Mouse (Mus musculus) liver, postnatal 0 days (tissue): ENCODE measurements around the gene Rab40b. TPM values are rescaled to one million over a fixed set of nuclear protein-coding genes. Genes with fewer than 3 reads are reported as not detected.

Source experiments
- ATAC-seq: fragments of 200-750 bp; cut with Nextera tagmentation; 2 replicates; pipeline ENCODE4 v1.8.0; 2017; ENCODE audit warnings: mild to moderate bottlenecking, moderate library complexity
- DNase-seq: peaks from one replicate; pipeline ENCODE4 v3.0.0-alpha.2; 2016
- H3K27ac ChIP-seq: fragments of 300-500 bp; sonication (generic); 2 replicates; pipeline ENCODE4 v1.5.1; 2014; ENCODE audit warnings: antibody characterized with exemption, moderate library complexity, mild to moderate bottlenecking, low read depth
- H3K27me3 ChIP-seq: fragments of 300-500 bp; sonication (generic); 2 replicates; pipeline ENCODE4 v1.6.1; 2014; ENCODE audit warnings: low read length, control low read depth, mixed read lengths; ENCODE audit not compliant: insufficient read depth
- H3K36me3 ChIP-seq: fragments of 300-500 bp; sonication (generic); replicated peaks from 2 replicates; pipeline ENCODE4 v1.6.1; 2014; ENCODE audit warnings: mild to moderate bottlenecking, control low read depth, low read length, moderate library complexity, mixed read lengths; ENCODE audit not compliant: insufficient read depth
- H3K4me1 ChIP-seq: fragments of 300-500 bp; sonication (generic); 2 replicates; pipeline ENCODE4 v1.6.1; 2014; ENCODE audit warnings: antibody characterized with exemption, mild to moderate bottlenecking, control low read depth; ENCODE audit not compliant: insufficient read depth
- H3K4me2 ChIP-seq: fragments of 300-500 bp; sonication (generic); 2 replicates; pipeline ENCODE4 v1.6.1; 2014; ENCODE audit warnings: low read depth, mild to moderate bottlenecking, low read length, moderate library complexity, mixed read lengths
- H3K4me3 ChIP-seq: fragments of 300-500 bp; sonication (generic); 2 replicates; pipeline ENCODE4 v1.5.1; 2014; ENCODE audit warnings: low read depth, low read length
- H3K9ac ChIP-seq: fragments of 300-500 bp; sonication (generic); replicated peaks from 2 replicates; pipeline ENCODE4 v1.6.1; 2014; ENCODE audit warnings: mild to moderate bottlenecking, moderate library complexity
- H3K9me3 ChIP-seq: fragments of 300-500 bp; sonication (generic); 2 replicates; pipeline ENCODE4 v1.6.1; 2016; ENCODE audit warnings: mild to moderate bottlenecking, control low read depth, low read length, mixed read lengths
- CTCF ChIP-seq: sonication (generic); IDR thresholded peaks from 2 replicates; pipeline ENCODE4 v1.5.1; 2016; ENCODE audit warnings: antibody characterized with exemption, low read depth
- EP300 ChIP-seq: IDR thresholded peaks from 2 replicates; pipeline ENCODE4 v1.6.1; 2016; ENCODE audit warnings: antibody characterized with exemption, low read depth, mild to moderate bottlenecking
- WGBS: fragments of 180-500 bp; shearing (Covaris S2); extraction: QIAGEN DNeasy Blood & Tissue Kit; methylation state at CpG from one replicate; pipeline ENCODE4 v1.1.7; 2014; ENCODE audit not compliant: insufficient replicate concordance; 5-methylcytosine and 5-hydroxymethylcytosine counted together
- polyA plus RNA-seq: library from polyadenylated mRNA; unstranded; fragments of >200 nt; fragmentation: Nextera tagmentation; extraction: Ambion mirVana; gene quantifications from 2 replicates; pipeline ENCODE4 v1.2.1, GENCODE M21; 2015

Rab40b gene
- polyA plus RNA-seq, 1 experiment from 2014 or later: 0.58 TPM

- WGBS: 2% methylated on average over 28 of the region's 28 CpGs
- Histone ChIP-seq H3K4me1 (peaks cover 11% of the 10 kb centered on the region), H3K36me3 (peaks cover 9% of the 10 kb centered on the region)
Measured at GRCm38 (mm10) chr11:121420830-121421552, 32.9 kb upstream of the Rab40b start, which contains the start of gene Fn3krp. Fn3krp (plus strand) TSS chr11:121421401.

GRCm38 (mm10) chr11:121420379-121420778, 32.3 kb upstream of the Rab40b start:
- Histone ChIP-seq H3K4me2 (peak overlapping the region; percentile 88), H3K9ac (no peak overlapping the region), H3K27ac (peak overlapping the region; percentile 53; the same call in 1 of the 2 replicates), H3K4me1 (peaks cover 11% of the 10 kb centered on the region), H3K27me3 (no peaks in the 10 kb centered on the region), H3K9me3 (no peaks in the 10 kb centered on the region), H3K36me3 (peaks cover 8% of the 10 kb centered on the region; the same call in 1 of the 2 replicates), H3K4me3 (peak overlapping the region; percentile 89; the same call in 1 of the 2 replicates)
- TF ChIP-seq CTCF (no peak), EP300 (no peak)
- no peak for ATAC-seq
- DNase-seq: no peak
- WGBS: 53% methylated on average over 5 of the region's 5 CpGs

More at GRCm38 (mm10) chr11:121420830-121421552, 32.9 kb upstream of the Rab40b start, which contains the start of gene Fn3krp:
- Histone ChIP-seq H3K9me3 (no peaks in the 10 kb centered on the region), H3K4me3 (peak within 1 kb of the TSS; percentile 89), H3K27ac (peak within 1 kb of the TSS; percentile 71), H3K27me3 (no peaks in the 10 kb centered on the region), H3K9ac (peak within 1 kb of the TSS; percentile 86), H3K4me2 (peak within 1 kb of the TSS; percentile 88)
- DNase-seq (peak; percentile 100), ATAC-seq (peak; percentile 100)
- peak; percentile 23 for TF ChIP-seq CTCF
- no peak for TF ChIP-seq EP300

GRCm38 (mm10) chr11:121418932-121419331, 30.9 kb upstream of the Rab40b start:
- Histone ChIP-seq H3K36me3 (no peaks in the 10 kb centered on the region), H3K27ac (no peak overlapping the region), H3K4me1 (peaks cover 11% of the 10 kb centered on the region), H3K4me2 (no peak overlapping the region), H3K27me3 (no peaks in the 10 kb centered on the region), H3K9me3 (no peaks in the 10 kb centered on the region), H3K9ac (no peak overlapping the region), H3K4me3 (no peak overlapping the region)
- ATAC-seq (no peak), DNase-seq (no peak)
- TF ChIP-seq EP300 (no peak), CTCF (no peak)
- WGBS: 79% methylated on average over 2 of the region's 2 CpGs

- ATAC-seq: no peak
- 83% methylated on average over 5 of the region's 5 CpGs for WGBS
- no peak overlapping the region for H3K4me2 ChIP-seq
- no peak for DNase-seq
- no peaks in the 10 kb centered on the region for H3K36me3 ChIP-seq
- H3K27ac ChIP-seq: no peak overlapping the region
- TF ChIP-seq CTCF (no peak), EP300 (no peak)
- H3K9ac ChIP-seq: no peak overlapping the region
- no peaks in the 10 kb centered on the region for H3K27me3 ChIP-seq
- H3K4me3 ChIP-seq: no peak overlapping the region
- H3K4me1 ChIP-seq: peaks cover 11% of the 10 kb centered on the region
- no peaks in the 10 kb centered on the region for H3K9me3 ChIP-seq
Measured at GRCm38 (mm10) chr11:121417971-121418370, 29.9 kb upstream of the Rab40b start.

- H3K9me3 ChIP-seq: no peaks in the 10 kb centered on the region
- ATAC-seq (no peak), DNase-seq (no peak)
- H3K9ac ChIP-seq: no peak overlapping the region
- H3K36me3 ChIP-seq: no peaks in the 10 kb centered on the region
- 64% methylated on average over 5 of the region's 5 CpGs for WGBS
- 0 out of 2 replicates have a peak, but pooled peaks cover 3% of the 10 kb centered on the region for H3K27me3 ChIP-seq
- H3K4me3 ChIP-seq: no peak overlapping the region
- no peak overlapping the region for H3K27ac ChIP-seq
- peaks cover under 1% of the 10 kb centered on the region; the same call in 1 of the 2 replicates for H3K4me1 ChIP-seq
- H3K4me2 ChIP-seq: no peak overlapping the region
- no peak for TF ChIP-seq CTCF
- TF ChIP-seq EP300: no peak
Measured at GRCm38 (mm10) chr11:121415351-121415750, 27.3 kb upstream of the Rab40b start.

GRCm38 (mm10) chr11:121414762-121415161, 26.7 kb upstream of the Rab40b start:
- 80% methylated on average over 5 of the region's 5 CpGs for WGBS
- H3K9me3 ChIP-seq: no peaks in the 10 kb centered on the region
- DNase-seq (no peak), ATAC-seq (no peak)
- no peak overlapping the region for H3K9ac ChIP-seq
- H3K27me3 ChIP-seq: 0 out of 2 replicates have a peak, but pooled peaks cover 3% of the 10 kb centered on the region
- no peaks in the 10 kb centered on the region for H3K36me3 ChIP-seq
- no peak overlapping the region for H3K27ac ChIP-seq
- no peak overlapping the region for H3K4me3 ChIP-seq
- no peak overlapping the region for H3K4me2 ChIP-seq
- no peaks in the 10 kb centered on the region for H3K4me1 ChIP-seq
- TF ChIP-seq CTCF: no peak
- TF ChIP-seq EP300: no peak
